Mouse (Mus musculus) lung, postnatal 0 days (tissue): ENCODE measurements around the gene Slc25a19.

Experiments
- CTCF ChIP-seq: IDR thresholded peaks from 2 replicates; pipeline ENCODE4 v1.5.1; 2016; ENCODE audit warnings: antibody characterized with exemption, mild to moderate bottlenecking
- EP300 ChIP-seq: IDR thresholded peaks from 2 replicates; pipeline ENCODE4 v1.6.1; 2016; ENCODE audit warnings: antibody characterized with exemption, mild to moderate bottlenecking, control low read depth

GRCm38 (mm10) chr11:115649706-115650105 is 21.6 kb upstream of the Slc25a19 start:
- TF ChIP-seq CTCF (no peak), EP300 (no peak)
